Mouse (Mus musculus) lung, postnatal 10 days (tissue): ENCODE measurements at regions not wholly inside any gene's neighbourhood (a gene's known extent, or its start where the extent isn't known, plus 50 kb on each side); places are given as distances from the start of the nearest gene placed in this dataset.

Experiments used
- DNase-seq: peaks from one replicate; pipeline ENCODE4 v3.0.0; 2021

- no peak for DNase-seq
Observed at GRCm38 (mm10) chr1:189081267-189081666, 73.6 kb upstream of the Kctd3 start.

- DNase-seq = peak; percentile 80
Observed at GRCm38 (mm10) chr1:189080797-189081196, 73.2 kb upstream of the Kctd3 start.

DNA sequence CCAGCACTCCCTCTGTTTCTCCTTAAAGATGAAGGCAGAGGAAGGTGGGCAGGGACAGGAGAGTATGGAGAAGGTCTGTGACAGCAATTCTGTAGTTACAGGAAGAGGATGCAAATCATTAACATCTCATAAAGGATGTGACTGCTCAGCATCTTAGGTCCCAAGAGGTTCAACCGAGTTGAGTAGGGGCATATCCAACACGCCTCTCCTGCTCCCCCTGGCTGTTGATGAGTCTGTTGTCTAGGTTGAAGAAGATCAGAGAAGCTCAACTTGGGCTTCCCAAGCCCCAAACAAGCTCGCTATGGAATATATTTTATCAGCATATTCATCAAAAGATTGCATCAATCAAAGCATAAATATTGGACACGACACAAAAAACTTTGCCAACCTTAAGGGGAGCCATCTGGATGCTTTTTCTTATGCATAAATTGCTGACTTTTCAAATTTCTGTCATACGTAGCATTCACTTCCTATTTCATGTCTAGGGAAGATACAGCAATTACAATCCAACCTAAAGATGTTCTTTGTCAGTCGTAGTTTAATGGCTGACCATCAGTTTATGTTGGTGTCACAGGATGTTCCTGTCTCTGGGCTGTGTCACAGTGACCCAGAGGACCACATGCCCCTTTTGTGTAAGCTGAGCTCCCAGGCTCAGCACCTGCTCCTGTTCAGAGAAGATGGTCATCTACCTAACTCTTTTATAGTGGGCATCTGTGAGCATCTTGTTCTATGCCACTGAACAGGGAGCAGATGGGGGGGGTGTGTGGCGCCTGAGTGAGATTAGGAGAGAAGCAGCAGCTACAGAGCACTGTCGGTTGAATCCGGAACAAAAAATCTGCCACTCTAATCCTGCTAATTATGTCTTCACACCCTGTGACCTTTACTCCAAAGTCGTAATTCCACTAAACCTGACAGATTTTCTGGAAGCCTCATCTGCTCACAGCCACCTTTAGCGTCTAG is 72.1 kb upstream of the Kctd3 start:
- DNase-seq = no peak

DNA sequence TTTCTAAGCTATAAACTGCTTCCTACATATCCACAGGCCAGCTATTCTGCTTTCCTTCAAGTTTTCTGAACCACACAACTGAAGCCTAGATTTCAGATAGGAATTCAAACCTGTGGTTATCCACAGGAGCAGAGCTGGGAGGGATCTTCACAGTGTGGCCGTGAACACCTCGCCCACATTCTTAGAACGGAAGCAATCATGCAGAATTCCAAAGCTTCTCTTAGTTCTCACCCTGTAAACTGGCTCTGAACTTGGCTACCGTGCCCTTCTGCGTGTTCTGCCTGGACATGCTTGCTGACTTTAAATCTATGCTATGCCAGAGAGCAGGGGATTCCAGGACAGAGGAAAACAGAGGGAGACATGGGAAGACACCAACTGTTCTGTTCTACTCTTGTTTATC is 70.2 kb upstream of the Kctd3 start:
- DNase-seq = no peak

GRCm38 (mm10) chr1:189076276-189076675 is 68.6 kb upstream of the Kctd3 start:
- DNase-seq = no peak

DNA sequence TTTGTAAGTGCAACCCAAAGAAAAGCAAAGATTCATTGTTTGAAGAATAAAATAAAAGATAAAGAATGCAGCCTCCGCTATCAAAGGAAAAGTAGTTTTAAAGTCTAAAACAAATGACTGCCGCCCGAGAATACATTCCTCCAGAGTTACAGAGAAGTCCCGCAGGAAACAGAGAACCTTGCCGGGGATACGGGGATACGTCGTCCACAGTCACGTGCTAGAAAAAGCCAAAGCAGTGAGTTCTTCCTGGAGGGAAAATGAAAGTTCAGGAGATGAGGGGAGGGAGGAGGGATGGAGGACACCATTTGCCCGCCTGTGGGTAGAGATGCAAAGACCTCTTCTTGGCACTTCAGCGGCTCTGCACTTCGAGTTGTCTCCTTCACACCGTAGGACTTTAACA is 68.0 kb upstream of the Kctd3 start:
- peak; percentile 55 for DNase-seq

- no peak for DNase-seq
Observed at GRCm38 (mm10) chr1:189072516-189072915, 64.9 kb upstream of the Kctd3 start.

DNA sequence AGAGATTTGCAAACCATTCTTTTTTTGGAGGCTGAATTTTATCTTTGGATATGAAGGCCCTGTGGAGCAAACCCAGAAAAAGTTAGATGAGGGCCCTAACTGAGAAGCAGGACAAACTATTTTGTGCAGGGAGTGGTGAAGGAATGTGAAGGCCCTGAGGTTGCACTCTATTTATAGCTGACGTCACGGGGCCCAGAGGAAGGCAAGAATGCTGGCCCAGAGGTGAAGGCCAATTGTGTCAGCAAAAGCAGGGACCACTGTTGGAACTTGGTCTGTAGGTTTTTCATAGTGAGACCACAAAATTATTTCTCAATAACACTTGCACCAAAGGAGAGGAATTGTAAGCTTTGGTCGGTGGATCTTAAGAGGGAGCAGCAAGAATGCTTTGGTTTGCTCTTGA is 60.6 kb upstream of the Kctd3 start:
- DNase-seq = no peak

DNA sequence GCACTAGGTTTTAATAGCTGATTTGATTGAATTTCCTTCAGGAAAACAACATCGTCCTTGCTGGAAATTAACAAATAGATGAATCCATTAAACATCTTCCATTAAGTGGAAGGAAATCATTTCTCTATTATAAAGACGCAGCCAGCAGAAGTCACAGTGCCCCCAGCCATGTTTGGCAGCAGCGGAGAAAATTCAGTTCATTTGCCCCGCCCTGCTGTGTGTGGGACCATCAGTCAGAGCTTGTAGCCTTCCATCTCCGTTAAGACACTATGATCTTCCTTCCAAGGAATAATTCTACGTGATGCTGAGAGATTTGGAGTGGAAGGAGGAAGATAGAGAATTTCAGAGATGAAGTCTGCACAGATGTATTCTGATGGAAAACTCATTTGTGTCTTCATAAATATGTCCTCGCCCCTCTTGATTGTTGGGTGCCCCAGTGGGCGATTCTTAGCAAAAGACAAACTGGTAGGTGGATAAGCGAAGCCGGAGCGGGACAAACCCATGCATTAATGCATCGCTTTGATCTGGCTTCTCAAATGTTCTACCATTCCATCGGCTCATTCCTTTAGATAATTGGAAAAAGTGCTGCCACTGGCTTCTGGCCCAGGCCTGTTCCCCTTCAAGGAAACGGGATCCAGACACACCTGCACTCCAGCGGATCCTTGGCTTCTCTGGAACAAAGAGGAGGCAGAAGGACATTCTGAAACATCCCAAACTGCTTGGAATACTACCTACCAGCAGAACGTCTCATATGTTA is 59.7 kb upstream of the Kctd3 start:
- no peak for DNase-seq

- no peak for DNase-seq
Observed at GRCm38 (mm10) chr1:189066446-189067151, 59.0 kb upstream of the Kctd3 start.

DNA sequence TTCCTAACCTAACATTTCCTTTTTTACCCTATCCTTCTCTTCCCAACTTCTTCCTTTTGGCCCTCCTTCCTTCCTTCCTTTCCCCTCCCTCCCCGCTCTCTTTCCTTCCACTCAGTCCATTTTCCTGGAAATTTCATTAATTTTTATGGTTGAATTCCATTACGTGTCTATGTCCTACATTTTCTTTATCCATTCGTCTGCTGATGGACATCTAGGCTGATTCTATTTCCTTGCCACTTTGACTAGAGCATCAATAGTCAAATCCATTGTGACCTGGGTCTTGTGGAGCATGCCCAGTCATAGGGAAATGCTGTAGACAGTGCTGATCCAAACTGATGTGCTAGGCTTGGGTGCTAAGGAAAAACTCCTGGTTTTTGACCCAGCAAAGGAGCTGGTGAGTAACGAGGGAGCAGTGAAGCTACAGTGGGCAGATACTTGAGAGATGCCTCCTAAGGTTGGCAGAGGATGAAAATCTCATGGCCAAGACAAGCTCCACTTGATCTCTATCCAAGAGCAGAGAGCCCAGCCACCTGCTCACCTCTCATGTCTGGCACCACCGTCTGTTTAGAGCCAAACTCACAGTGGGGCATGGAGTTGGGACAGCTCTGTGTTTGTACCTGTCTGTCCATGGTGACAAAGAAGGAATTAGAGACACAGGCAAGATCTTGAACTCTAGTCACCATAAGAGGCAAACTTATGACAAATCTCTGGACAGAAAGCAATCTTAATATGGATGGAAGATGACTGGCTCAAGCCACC is 57.7 kb upstream of the Kctd3 start:
- DNase-seq = no peak

GRCm38 (mm10) chr1:189064629-189065028 is 57.0 kb upstream of the Kctd3 start:
- DNase-seq = no peak

- DNase-seq = no peak
Observed at GRCm38 (mm10) chr1:189063699-189064098, 56.1 kb upstream of the Kctd3 start.

DNA sequence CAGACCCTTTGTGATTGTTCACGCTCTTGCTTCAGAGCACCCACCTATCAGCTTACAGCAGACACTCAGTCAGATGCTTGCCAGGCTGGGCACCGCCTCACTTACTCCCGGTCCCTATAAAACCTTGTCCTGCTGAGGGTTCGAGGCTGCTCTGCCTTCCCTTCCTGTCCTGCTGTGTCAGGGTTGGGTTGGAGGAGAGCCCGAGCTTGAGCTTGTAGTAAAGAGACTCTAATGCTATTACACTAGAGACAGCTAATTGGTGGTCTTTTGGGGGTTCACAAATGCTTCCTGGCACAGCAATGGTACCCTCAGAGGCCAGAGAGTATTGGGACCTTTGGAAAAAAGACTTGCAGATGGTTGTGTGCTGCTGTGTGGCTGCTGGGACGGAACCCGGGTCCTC is 55.6 kb upstream of the Kctd3 start:
- DNase-seq = no peak
